Mouse (Mus musculus): Measurements from ENCODE around the gene Dusp28. TPM values are rescaled to one million over a fixed set of nuclear protein-coding genes. Genes with fewer than 3 reads are reported as not detected.

Gene Dusp28
- total RNA-seq (2018; cell fraction: chromatin; rRNA removed) = 1 to 10 TPM in 18 of 26 experiments, under 1 TPM in 5, not detected in 3; 0.66 to 7.6 (median 2.2) TPM
- total RNA-seq (2018; cell fraction: cytosol; rRNA removed) = 10 to 100 TPM in 13 of 26 experiments, 1 to 10 TPM in 13; 4.1 to 34.1 (median 12.2) TPM
- 10 to 100 TPM in 9 of 26 experiments, 1 to 10 TPM in 14, under 1 TPM in 3; 0.66 to 24.8 (median 6.1) TPM for total RNA-seq (2018; cell fraction: nucleus; rRNA removed)
- polyA plus RNA-seq (2018) = 1.2 to 12.1 TPM (median 3.2 TPM) in 3 replicates

- under 1% methylated on average over 81 of the region's 81 CpGs for WGBS (ENCODE audit: missing documents)
Observed at GRCm38 (mm10) chr1:92906779-92907631, at the start of gene Dusp28. TSS of gene Dusp28 (plus strand) at chr1:92906981.

GRCm38 (mm10) chr1:92861503-92861902, 45.3 kb upstream of the Dusp28 start:
- Histone ChIP-seq H3K27ac (no peak overlapping the region), H3K4me3 (ENCODE audit: inconsistent target) (no peak overlapping the region), H3K36me3 (ENCODE audit: inconsistent target) (no peaks in the 10 kb centered on the region), H3K79me2 (ENCODE audit: inconsistent target) (no peaks in the 10 kb centered on the region)
- 78% methylated on average over 6 of the region's 6 CpGs for WGBS (ENCODE audit: missing documents)

More at GRCm38 (mm10) chr1:92906779-92907631, at the start of gene Dusp28:
- Histone ChIP-seq H3K4me3 (ENCODE audit: inconsistent target) (peak within 1 kb of the TSS; percentile 40), H3K36me3 (ENCODE audit: inconsistent target) (no peaks in the 10 kb centered on the region), H3K27ac (peak within 1 kb of the TSS; percentile 25), H3K79me2 (ENCODE audit: inconsistent target) (peaks cover 23% of the 10 kb centered on the region)

GRCm38 (mm10) chr1:92863268-92863667, 43.5 kb upstream of the Dusp28 start:
- Histone ChIP-seq H3K79me2 (ENCODE audit: inconsistent target) (no peaks in the 10 kb centered on the region), H3K27ac (no peak overlapping the region), H3K4me3 (ENCODE audit: inconsistent target) (no peak overlapping the region), H3K36me3 (ENCODE audit: inconsistent target) (no peaks in the 10 kb centered on the region)
- 90% methylated on average over 4 of the region's 4 CpGs for WGBS (ENCODE audit: missing documents)

GRCm38 (mm10) chr1:92866170-92866569, 40.6 kb upstream of the Dusp28 start:
- H3K4me3 ChIP-seq (ENCODE audit: inconsistent target) = no peak overlapping the region
- H3K36me3 ChIP-seq (ENCODE audit: inconsistent target) = no peaks in the 10 kb centered on the region
- H3K27ac ChIP-seq = no peak overlapping the region
- no peaks in the 10 kb centered on the region for H3K79me2 ChIP-seq (ENCODE audit: inconsistent target)
- 54% methylated on average over 2 of the region's 2 CpGs for WGBS (ENCODE audit: missing documents)

- H3K27ac ChIP-seq = no peak overlapping the region
- WGBS (ENCODE audit: missing documents) = 89% methylated on average over 2 of the region's 2 CpGs
- no peaks in the 10 kb centered on the region for H3K36me3 ChIP-seq (ENCODE audit: inconsistent target)
- no peaks in the 10 kb centered on the region for H3K79me2 ChIP-seq (ENCODE audit: inconsistent target)
- H3K4me3 ChIP-seq (ENCODE audit: inconsistent target) = no peak overlapping the region
Observed at GRCm38 (mm10) chr1:92869985-92870384, 36.8 kb upstream of the Dusp28 start.

- no peak overlapping the region for H3K4me3 ChIP-seq (ENCODE audit: inconsistent target)
- H3K79me2 ChIP-seq (ENCODE audit: inconsistent target) = no peaks in the 10 kb centered on the region
- H3K36me3 ChIP-seq (ENCODE audit: inconsistent target) = no peaks in the 10 kb centered on the region
- no peak overlapping the region for H3K27ac ChIP-seq
- 88% methylated on average over 7 of the region's 7 CpGs for WGBS (ENCODE audit: missing documents)
Observed at GRCm38 (mm10) chr1:92872666-92873065, 34.1 kb upstream of the Dusp28 start.

GRCm38 (mm10) chr1:92874011-92874410, 32.8 kb upstream of the Dusp28 start:
- Histone ChIP-seq H3K79me2 (ENCODE audit: inconsistent target) (no peaks in the 10 kb centered on the region), H3K36me3 (ENCODE audit: inconsistent target) (no peaks in the 10 kb centered on the region), H3K4me3 (ENCODE audit: inconsistent target) (no peak overlapping the region), H3K27ac (no peak overlapping the region)
- WGBS (ENCODE audit: missing documents) = 80% methylated on average over 3 of the region's 3 CpGs

GRCm38 (mm10) chr1:92875360-92876111, 31.2 kb upstream of the Dusp28 start:
- Histone ChIP-seq H3K27ac (no peak overlapping the region), H3K4me3 (ENCODE audit: inconsistent target) (no peak overlapping the region), H3K36me3 (ENCODE audit: inconsistent target) (no peaks in the 10 kb centered on the region), H3K79me2 (ENCODE audit: inconsistent target) (no peaks in the 10 kb centered on the region)
- 86% methylated on average over 7 of the region's 8 CpGs for WGBS (ENCODE audit: missing documents)

GRCm38 (mm10) chr1:92877431-92877978, 29.3 kb upstream of the Dusp28 start:
- no peaks in the 10 kb centered on the region for H3K79me2 ChIP-seq (ENCODE audit: inconsistent target)
- WGBS (ENCODE audit: missing documents) = 86% methylated on average over 12 of the region's 12 CpGs
- H3K4me3 ChIP-seq (ENCODE audit: inconsistent target) = no peak overlapping the region
- H3K36me3 ChIP-seq (ENCODE audit: inconsistent target) = no peaks in the 10 kb centered on the region
- H3K27ac ChIP-seq = no peak overlapping the region

GRCm38 (mm10) chr1:92878066-92878741, 28.6 kb upstream of the Dusp28 start:
- Histone ChIP-seq H3K27ac (no peak overlapping the region), H3K36me3 (ENCODE audit: inconsistent target) (no peaks in the 10 kb centered on the region), H3K79me2 (ENCODE audit: inconsistent target) (no peaks in the 10 kb centered on the region), H3K4me3 (ENCODE audit: inconsistent target) (no peak overlapping the region)
- WGBS (ENCODE audit: missing documents) = 90% methylated on average over 13 of the region's 13 CpGs

- Histone ChIP-seq H3K79me2 (ENCODE audit: inconsistent target) (no peaks in the 10 kb centered on the region), H3K27ac (no peak overlapping the region), H3K36me3 (ENCODE audit: inconsistent target) (no peaks in the 10 kb centered on the region), H3K4me3 (ENCODE audit: inconsistent target) (no peak overlapping the region)
- 92% methylated on average over 12 of the region's 12 CpGs for WGBS (ENCODE audit: missing documents)
Observed at GRCm38 (mm10) chr1:92879266-92879665, 27.5 kb upstream of the Dusp28 start.

- H3K79me2 ChIP-seq (ENCODE audit: inconsistent target) = no peaks in the 10 kb centered on the region
- no peak overlapping the region for H3K27ac ChIP-seq
- no peak overlapping the region for H3K4me3 ChIP-seq (ENCODE audit: inconsistent target)
- WGBS (ENCODE audit: missing documents) = 92% methylated on average over 5 of the region's 5 CpGs
- no peaks in the 10 kb centered on the region for H3K36me3 ChIP-seq (ENCODE audit: inconsistent target)
Observed at GRCm38 (mm10) chr1:92880101-92880500, 26.7 kb upstream of the Dusp28 start.

GRCm38 (mm10) chr1:92881982-92882381, 24.8 kb upstream of the Dusp28 start:
- H3K4me3 ChIP-seq (ENCODE audit: inconsistent target) = no peak overlapping the region
- no peaks in the 10 kb centered on the region for H3K36me3 ChIP-seq (ENCODE audit: inconsistent target)
- WGBS (ENCODE audit: missing documents) = 90% methylated on average over 6 of the region's 6 CpGs
- H3K79me2 ChIP-seq (ENCODE audit: inconsistent target) = no peaks in the 10 kb centered on the region
- no peak overlapping the region for H3K27ac ChIP-seq
